Mouse (Mus musculus) hindbrain, embryonic 16.5 days (tissue): ENCODE data around the gene Ikzf2. TPM values are rescaled to one million over a fixed set of nuclear protein-coding genes. Genes with fewer than 3 reads are reported as not detected.

Source experiments
- ATAC-seq: fragments of 200-750 bp; cut with Nextera tagmentation; 2 replicates; pipeline ENCODE4 v1.8.0; 2017; ENCODE audit warnings: moderate TSS enrichment, moderate library complexity
- H3K27ac ChIP-seq: fragments of 300-500 bp; sonication (generic); 2 replicates; pipeline ENCODE4 v1.5.1; 2014; ENCODE audit warnings: low read depth, mild to moderate bottlenecking, control low read depth, low read length, moderate library complexity
- H3K27me3 ChIP-seq: fragments of 300-500 bp; sonication (generic); replicated peaks from 2 replicates; pipeline ENCODE4 v1.6.1; 2014; ENCODE audit warnings: low read length; ENCODE audit not compliant: control insufficient read depth, insufficient read depth
- H3K36me3 ChIP-seq: fragments of 300-500 bp; sonication (generic); 2 replicates; pipeline ENCODE4 v1.6.1; 2014; ENCODE audit warnings: mild to moderate bottlenecking, low read length, moderate library complexity, mixed read lengths; ENCODE audit not compliant: control insufficient read depth, insufficient read depth
- H3K4me1 ChIP-seq: fragments of 300-500 bp; sonication (generic); 2 replicates; pipeline ENCODE4 v1.6.1; 2014; ENCODE audit warnings: low read depth, low read length; ENCODE audit not compliant: control insufficient read depth, insufficient read depth
- H3K4me2 ChIP-seq: fragments of 300-500 bp; sonication (generic); 2 replicates; pipeline ENCODE4 v1.6.1; 2014; ENCODE audit warnings: mild to moderate bottlenecking, low read length, control low read depth, moderate library complexity
- H3K4me3 ChIP-seq: fragments of 300-500 bp; sonication (generic); 2 replicates; pipeline ENCODE4 v1.5.1; 2014; ENCODE audit warnings: mild to moderate bottlenecking, low read length, control low read depth, moderate library complexity
- H3K9ac ChIP-seq: fragments of 300-500 bp; sonication (generic); 2 replicates; pipeline ENCODE4 v1.6.1; 2014; ENCODE audit warnings: low read depth, mild to moderate bottlenecking, control low read depth, low read length, moderate library complexity
- H3K9me3 ChIP-seq: fragments of 300-500 bp; sonication (generic); 2 replicates; pipeline ENCODE4 v1.6.1; 2014; ENCODE audit warnings: mild to moderate bottlenecking, low read length, moderate library complexity; ENCODE audit not compliant: control insufficient read depth
- WGBS: fragments of 180-500 bp; shearing (Covaris S2); extraction: QIAGEN DNeasy Blood & Tissue Kit; methylation state at CpG from one replicate; pipeline ENCODE4 v1.1.7; 2014; 5-methylcytosine and 5-hydroxymethylcytosine counted together
- polyA plus RNA-seq: library from polyadenylated mRNA; unstranded; fragments of >200 nt; fragmentation: Nextera tagmentation; extraction: Ambion mirVana; gene quantifications from 2 replicates; pipeline ENCODE4 v1.2.1, GENCODE M21; 2015

The Ikzf2 gene
- polyA plus RNA-seq, 1 experiment from 2014 or later = 2.9 TPM

DNA sequence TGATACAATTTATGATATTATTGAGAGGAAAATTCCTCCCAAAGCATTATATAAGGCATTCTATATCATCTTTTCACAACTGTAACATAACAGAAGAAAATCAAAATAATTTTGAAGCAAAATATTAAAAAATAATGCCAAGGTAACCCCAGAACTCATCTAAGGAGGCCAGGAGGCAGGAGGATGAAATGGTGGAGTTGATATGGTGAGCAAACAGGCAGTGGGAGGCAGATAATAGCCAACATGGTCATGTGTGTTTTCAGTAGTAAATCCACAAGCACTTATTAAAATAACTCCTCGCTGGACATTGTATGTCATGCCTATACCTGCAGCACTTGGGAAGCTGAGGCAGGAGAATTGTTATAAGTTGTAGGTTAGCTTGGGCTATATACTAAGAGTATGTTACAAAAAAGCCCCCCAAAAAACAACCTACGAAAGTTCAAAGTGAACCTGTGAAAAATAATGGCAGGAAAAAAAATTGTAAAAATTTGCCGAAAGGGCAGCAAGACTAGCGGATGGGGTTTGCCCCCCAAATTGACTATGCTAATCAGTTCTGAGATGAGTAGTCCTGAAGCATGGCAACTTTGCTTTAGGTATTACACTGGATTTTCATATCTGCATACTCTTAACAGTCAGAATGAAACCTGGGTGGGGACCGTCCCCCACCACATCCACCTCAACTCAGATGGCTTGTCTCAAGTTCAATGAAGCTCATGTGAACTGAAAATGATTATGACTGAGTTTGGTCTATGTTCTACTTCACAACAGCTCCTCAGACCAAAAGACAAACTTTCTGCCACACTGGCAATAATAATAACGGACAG, 143.1 kb downstream of the Ikzf2 start:
- no peak for ATAC-seq
- no peaks in the 10 kb centered on the region for H3K36me3 ChIP-seq
- no peak overlapping the region for H3K4me2 ChIP-seq
- WGBS = 96% methylated on average over 6 of the region's 6 CpGs
- H3K27me3 ChIP-seq = no peaks in the 10 kb centered on the region
- H3K9me3 ChIP-seq = no peaks in the 10 kb centered on the region
- no peaks in the 10 kb centered on the region for H3K4me1 ChIP-seq
- H3K4me3 ChIP-seq = no peak overlapping the region
- no peak overlapping the region for H3K9ac ChIP-seq
- H3K27ac ChIP-seq = no peak overlapping the region

DNA sequence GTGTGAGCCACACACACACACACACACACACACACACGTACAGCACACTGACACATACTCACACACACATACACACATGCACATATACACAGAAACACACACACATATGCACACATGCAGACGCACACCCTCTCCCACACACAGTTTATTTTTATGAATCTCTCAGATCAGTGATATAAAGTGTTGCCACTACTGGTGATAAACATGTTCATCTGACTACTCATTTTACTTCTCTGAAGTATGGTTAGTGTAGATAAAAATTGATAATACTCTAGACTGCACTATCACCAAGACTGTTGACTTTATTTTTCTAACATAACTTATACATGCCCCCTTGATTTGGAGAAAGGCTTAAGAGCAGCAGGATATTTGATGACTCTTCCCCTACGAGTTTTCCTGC, 144.5 kb downstream of the Ikzf2 start:
- WGBS = 91% methylated on average over 3 of the region's 3 CpGs
- no peaks in the 10 kb centered on the region for H3K4me1 ChIP-seq
- H3K27me3 ChIP-seq = no peaks in the 10 kb centered on the region
- no peaks in the 10 kb centered on the region for H3K9me3 ChIP-seq
- H3K9ac ChIP-seq = no peak overlapping the region
- H3K4me3 ChIP-seq = no peak overlapping the region
- no peak overlapping the region for H3K27ac ChIP-seq
- no peaks in the 10 kb centered on the region for H3K36me3 ChIP-seq
- H3K4me2 ChIP-seq = no peak overlapping the region
- ATAC-seq = no peak

GRCm38 (mm10) chr1:69538663-69539062, 148.4 kb downstream of the Ikzf2 start:
- 30% methylated on average over 7 of the region's 7 CpGs for WGBS
- H3K9me3 ChIP-seq = no peaks in the 10 kb centered on the region
- H3K27me3 ChIP-seq = no peaks in the 10 kb centered on the region
- H3K27ac ChIP-seq = no peak overlapping the region
- H3K4me1 ChIP-seq = no peaks in the 10 kb centered on the region
- no peak overlapping the region for H3K4me3 ChIP-seq
- ATAC-seq = no peak
- no peaks in the 10 kb centered on the region for H3K36me3 ChIP-seq
- H3K9ac ChIP-seq = no peak overlapping the region
- H3K4me2 ChIP-seq = no peak overlapping the region

DNA sequence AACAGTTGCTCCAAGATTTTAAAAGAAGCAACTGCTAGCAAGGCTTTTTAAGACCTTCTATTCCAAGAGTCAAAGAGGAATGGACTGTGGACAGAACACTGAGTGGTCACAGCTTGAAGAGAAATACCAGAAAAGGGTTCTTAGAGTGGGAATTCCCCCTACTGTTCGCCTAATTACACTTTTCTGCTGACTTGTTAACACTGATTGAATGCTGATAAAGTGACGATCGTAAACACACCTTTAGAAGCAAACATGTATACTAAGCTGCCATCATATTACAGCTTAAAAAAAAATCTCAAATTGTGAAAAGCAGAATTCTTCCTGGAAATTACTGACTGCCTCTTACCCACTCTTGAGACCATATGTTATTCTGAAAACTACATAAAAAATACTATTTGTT, 149.4 kb downstream of the Ikzf2 start:
- no peak overlapping the region for H3K9ac ChIP-seq
- 62% methylated on average over 3 of the region's 3 CpGs for WGBS
- H3K4me1 ChIP-seq = no peaks in the 10 kb centered on the region
- H3K4me2 ChIP-seq = no peak overlapping the region
- ATAC-seq = no peak
- H3K27me3 ChIP-seq = no peaks in the 10 kb centered on the region
- no peak overlapping the region for H3K27ac ChIP-seq
- H3K4me3 ChIP-seq = no peak overlapping the region
- H3K9me3 ChIP-seq = no peaks in the 10 kb centered on the region
- H3K36me3 ChIP-seq = no peaks in the 10 kb centered on the region

GRCm38 (mm10) chr1:69535507-69535906, 151.5 kb downstream of the Ikzf2 start:
- Histone ChIP-seq H3K4me1 (no peaks in the 10 kb centered on the region), H3K9ac (no peak overlapping the region), H3K27me3 (no peaks in the 10 kb centered on the region), H3K9me3 (no peaks in the 10 kb centered on the region), H3K4me3 (no peak overlapping the region), H3K4me2 (no peak overlapping the region), H3K36me3 (no peaks in the 10 kb centered on the region), H3K27ac (no peak overlapping the region)
- 32% methylated on average over 4 of the region's 4 CpGs for WGBS
- ATAC-seq = no peak

DNA sequence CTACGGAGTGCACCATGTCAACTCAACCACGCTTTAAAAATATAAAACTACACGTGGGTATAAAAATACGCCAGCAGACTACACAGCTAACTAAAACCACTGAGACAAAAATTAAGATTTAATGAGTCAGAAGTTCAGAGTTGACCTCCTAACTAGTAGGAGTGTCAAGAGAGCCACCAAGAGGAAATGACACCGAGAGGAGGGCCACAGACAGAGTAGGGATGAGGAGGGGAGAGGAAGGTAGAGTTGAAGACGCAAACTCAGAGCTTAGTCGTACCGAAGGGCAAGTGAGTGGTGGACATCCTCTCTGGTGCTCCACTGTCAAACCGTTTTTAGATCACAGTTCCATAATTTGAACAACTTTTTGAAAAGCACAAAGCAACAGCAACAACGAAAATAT, 154.0 kb downstream of the Ikzf2 start:
- Histone ChIP-seq H3K9ac (no peak overlapping the region), H3K4me3 (no peak overlapping the region), H3K36me3 (no peaks in the 10 kb centered on the region), H3K27me3 (no peaks in the 10 kb centered on the region), H3K4me2 (no peak overlapping the region), H3K27ac (no peak overlapping the region), H3K4me1 (no peaks in the 10 kb centered on the region), H3K9me3 (no peaks in the 10 kb centered on the region)
- ATAC-seq = no peak
- WGBS = 93% methylated on average over 10 of the region's 10 CpGs

GRCm38 (mm10) chr1:69528696-69529095, 158.3 kb downstream of the Ikzf2 start:
- H3K4me2 ChIP-seq = no peak overlapping the region
- ATAC-seq = no peak
- no peaks in the 10 kb centered on the region for H3K4me1 ChIP-seq
- no peak overlapping the region for H3K4me3 ChIP-seq
- no peaks in the 10 kb centered on the region for H3K36me3 ChIP-seq
- WGBS = 87% methylated on average over 4 of the region's 4 CpGs
- no peak overlapping the region for H3K9ac ChIP-seq
- no peak overlapping the region for H3K27ac ChIP-seq
- H3K27me3 ChIP-seq = no peaks in the 10 kb centered on the region
- H3K9me3 ChIP-seq = no peaks in the 10 kb centered on the region

- Histone ChIP-seq H3K4me3 (no peak overlapping the region), H3K9me3 (no peaks in the 10 kb centered on the region), H3K4me2 (no peak overlapping the region), H3K27me3 (no peaks in the 10 kb centered on the region), H3K9ac (no peak overlapping the region), H3K4me1 (no peaks in the 10 kb centered on the region), H3K27ac (no peak overlapping the region), H3K36me3 (no peaks in the 10 kb centered on the region)
- 100% methylated on average over 2 of the region's 2 CpGs for WGBS
- ATAC-seq = no peak
Measured at GRCm38 (mm10) chr1:69521656-69522055, 165.4 kb downstream of the Ikzf2 start.

- H3K27me3 ChIP-seq = no peaks in the 10 kb centered on the region
- WGBS = 86% methylated on average over 4 of the region's 4 CpGs
- H3K4me1 ChIP-seq = no peaks in the 10 kb centered on the region
- no peak overlapping the region for H3K27ac ChIP-seq
- no peak overlapping the region for H3K4me2 ChIP-seq
- H3K36me3 ChIP-seq = no peaks in the 10 kb centered on the region
- no peak for ATAC-seq
- no peak overlapping the region for H3K9ac ChIP-seq
- H3K4me3 ChIP-seq = no peak overlapping the region
- no peaks in the 10 kb centered on the region for H3K9me3 ChIP-seq
Measured at GRCm38 (mm10) chr1:69519356-69519755, 167.7 kb downstream of the Ikzf2 start.
